Mouse (Mus musculus) myocyte (in vitro differentiated cells): ENCODE measurements around the gene Sco1.

Experiments
- TCF12 ChIP-seq: IDR thresholded peaks from one replicate; pipeline ENCODE4 v1.6.1; 2011; ENCODE audit warnings: mild to moderate bottlenecking, control low read depth; ENCODE audit not compliant: poor library complexity, insufficient read depth, severe bottlenecking
- USF1 ChIP-seq: IDR thresholded peaks from one replicate; pipeline ENCODE4 v1.6.1; 2011; ENCODE audit warnings: low read depth, mild to moderate bottlenecking, control low read depth, moderate library complexity

GRCm38 (mm10) chr11:67048496-67048895, 4.0 kb upstream of the Sco1 start:
- TF ChIP-seq TCF12, result no peak
- TF ChIP-seq USF1, result no peak
